Mouse (Mus musculus): Measurements from ENCODE around the gene Pxt1. TPM values are rescaled to one million over a fixed set of nuclear protein-coding genes. Genes with fewer than 3 reads are reported as not detected.

Gene Pxt1
- polyA plus RNA-seq, 1 experiment from 2014 or later: not detected

DNA sequence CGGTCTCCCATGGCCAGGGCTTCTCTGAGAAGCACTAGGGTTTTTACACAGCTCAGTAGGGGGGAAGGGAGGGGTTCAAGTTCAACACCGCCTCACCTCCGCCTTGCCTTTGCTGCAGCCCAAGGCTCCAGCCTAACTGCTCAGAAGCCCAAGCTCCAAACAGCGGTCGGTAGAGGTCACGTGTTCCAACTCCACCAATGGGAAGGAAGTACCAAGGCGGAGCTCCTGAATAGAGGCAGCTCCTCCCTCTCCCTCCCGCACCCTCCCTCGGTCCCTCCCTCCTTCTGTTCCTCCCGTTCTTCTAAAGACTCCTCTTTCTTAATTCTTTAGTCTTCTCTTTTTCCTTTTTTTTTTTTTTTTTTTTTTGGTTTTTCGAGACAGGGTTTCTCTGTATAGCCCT is 1.5 kb downstream of the Pxt1 start:
- Histone ChIP-seq H3K27me3 (no peaks in the 10 kb centered on the region), H3K9ac (no peak overlapping the region), H3K4me2 (replicated peaks) (no peak overlapping the region), H3K36me3 (no peaks in the 10 kb centered on the region), H3K4me3 (no peak overlapping the region), H3K9me3 (replicated peaks) (no peaks in the 10 kb centered on the region), H3K27ac (no peak overlapping the region), H3K4me1 (no peaks in the 10 kb centered on the region)
- WGBS: 66% methylated on average over 10 of the region's 11 CpGs
- ATAC-seq (ENCODE audit: low FRiP score): no peak

DNA sequence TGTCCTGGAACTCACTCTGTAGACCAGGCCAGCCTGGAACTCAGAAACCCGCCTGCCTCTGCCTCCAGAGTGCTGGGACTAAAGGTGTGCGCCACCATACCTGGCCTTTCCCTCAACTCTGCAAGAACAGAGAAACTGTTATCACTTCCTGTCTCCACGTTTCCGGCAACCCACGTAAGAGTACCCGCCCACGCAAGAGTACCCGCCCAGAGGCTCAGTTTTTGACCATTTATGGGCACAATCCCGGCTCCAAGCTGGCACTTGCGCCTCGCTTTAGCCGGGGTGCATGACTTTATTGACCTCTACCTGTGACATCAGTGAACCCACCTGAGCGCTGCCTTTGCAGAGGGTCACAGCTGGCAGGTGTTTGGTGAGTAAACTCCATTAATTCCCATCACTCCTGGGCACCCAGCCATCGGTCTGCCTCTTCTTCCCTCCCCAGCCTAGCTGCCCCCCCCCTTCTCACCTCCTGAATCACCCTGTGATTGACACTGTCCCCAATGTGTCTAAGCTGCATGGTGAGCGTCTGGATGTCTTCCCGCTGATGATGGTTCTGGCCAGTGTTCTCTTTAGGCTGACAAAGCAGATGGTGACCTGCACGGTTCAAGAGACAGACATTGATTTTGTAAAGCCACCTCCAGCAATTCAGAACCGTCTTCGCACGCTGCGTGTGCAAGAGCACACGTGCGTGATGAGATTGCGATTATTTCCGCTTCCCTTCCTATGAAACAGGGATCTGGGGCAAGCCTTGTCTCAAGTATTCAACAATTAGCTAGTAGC is 2.7 kb downstream of the Pxt1 start:
- no peaks in the 10 kb centered on the region for H3K4me1 ChIP-seq

DNA sequence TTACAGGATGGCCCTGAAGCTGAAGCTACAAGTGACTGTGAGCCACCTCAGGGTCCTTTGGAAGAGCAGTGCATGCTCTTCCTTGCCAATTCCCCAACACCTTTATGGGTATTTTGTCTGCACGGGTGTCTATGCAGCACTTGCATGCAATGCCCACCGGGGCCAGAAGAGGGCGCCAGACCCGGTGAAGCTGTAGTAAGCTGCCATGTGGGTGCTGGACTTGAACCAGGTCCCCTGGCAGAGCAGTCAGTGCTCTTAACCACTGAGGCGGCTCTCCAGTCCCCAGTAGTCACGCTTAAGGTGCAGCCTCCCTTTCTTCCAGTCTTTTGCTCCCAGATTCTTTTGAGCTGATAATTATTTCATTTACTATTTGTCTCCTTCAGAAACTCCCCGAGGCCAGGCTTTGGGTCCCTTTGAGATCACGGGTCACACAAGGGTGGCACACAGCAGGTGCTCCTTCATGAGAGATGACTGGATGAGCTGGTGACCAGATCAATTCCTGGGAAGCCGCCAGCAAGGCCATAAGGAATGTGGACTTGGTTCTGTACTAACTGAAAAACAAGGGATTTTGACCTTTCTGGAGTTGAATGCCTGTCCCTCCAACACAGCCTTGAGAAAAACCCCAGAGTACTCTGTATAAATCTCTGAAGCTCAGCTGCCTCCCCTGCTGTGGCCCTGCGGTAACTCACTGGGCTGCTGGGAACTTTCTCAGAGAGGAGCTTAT is 6.9 kb downstream of the Pxt1 start:
- Histone ChIP-seq H3K9ac (no peak overlapping the region), H3K9me3 (replicated peaks) (no peaks in the 10 kb centered on the region), H3K27ac (no peak overlapping the region), H3K36me3 (no peaks in the 10 kb centered on the region), H3K4me3 (no peak overlapping the region), H3K27me3 (no peaks in the 10 kb centered on the region), H3K4me1 (no peaks in the 10 kb centered on the region), H3K4me2 (replicated peaks) (no peak overlapping the region)
- ATAC-seq (ENCODE audit: low FRiP score): no peak
- WGBS: 77% methylated on average over 10 of the region's 10 CpGs

More for the DNA sequence above, 2.7 kb downstream of the Pxt1 start:
- no peaks in the 10 kb centered on the region for H3K36me3 ChIP-seq
- no peak overlapping the region for H3K27ac ChIP-seq
- no peak overlapping the region for H3K4me3 ChIP-seq
- 87% methylated on average over 25 of the region's 25 CpGs for WGBS
- H3K27me3 ChIP-seq: no peaks in the 10 kb centered on the region
- H3K9ac ChIP-seq: no peak overlapping the region
- no peak overlapping the region for H3K4me2 ChIP-seq (replicated peaks)
- H3K9me3 ChIP-seq (replicated peaks): no peaks in the 10 kb centered on the region
- ATAC-seq (ENCODE audit: low FRiP score): no peak

- Histone ChIP-seq H3K27me3 (no peaks in the 10 kb centered on the region), H3K27ac (no peak overlapping the region), H3K4me2 (replicated peaks) (no peak overlapping the region), H3K4me1 (no peaks in the 10 kb centered on the region), H3K36me3 (no peaks in the 10 kb centered on the region), H3K9me3 (replicated peaks) (no peaks in the 10 kb centered on the region), H3K9ac (no peak overlapping the region), H3K4me3 (no peak overlapping the region)
- ATAC-seq (ENCODE audit: low FRiP score): no peak
- WGBS: 95% methylated on average over 7 of the region's 7 CpGs
Observed at GRCm38 (mm10) chr17:28936133-28936532, 7.5 kb downstream of the Pxt1 start.

- Histone ChIP-seq H3K4me2 (replicated peaks) (no peak overlapping the region), H3K27ac (no peak overlapping the region), H3K4me3 (no peak overlapping the region), H3K9ac (no peak overlapping the region), H3K9me3 (replicated peaks) (no peaks in the 10 kb centered on the region), H3K4me1 (peaks cover 10% of the 10 kb centered on the region), H3K36me3 (no peaks in the 10 kb centered on the region), H3K27me3 (no peaks in the 10 kb centered on the region)
- ATAC-seq (ENCODE audit: low FRiP score): no peak
- WGBS: 77% methylated on average over 19 of the region's 19 CpGs
Observed at GRCm38 (mm10) chr17:28934120-28934916, 9.3 kb downstream of the Pxt1 start.

- H3K4me3 ChIP-seq: no peak overlapping the region
- no peak for ATAC-seq (ENCODE audit: low FRiP score)
- H3K36me3 ChIP-seq: no peaks in the 10 kb centered on the region
- WGBS: 88% methylated on average over 4 of the region's 4 CpGs
- H3K27ac ChIP-seq: no peak overlapping the region
- H3K4me2 ChIP-seq (replicated peaks): no peak overlapping the region
- H3K4me1 ChIP-seq: peaks cover 10% of the 10 kb centered on the region
- H3K9me3 ChIP-seq (replicated peaks): 0 out of 2 replicates have a peak, but pooled peaks cover 2% of the 10 kb centered on the region
- no peak overlapping the region for H3K9ac ChIP-seq
- no peaks in the 10 kb centered on the region for H3K27me3 ChIP-seq
Observed at GRCm38 (mm10) chr17:28932274-28932673, 11.4 kb downstream of the Pxt1 start.

GRCm38 (mm10) chr17:28931436-28932211 is 12.0 kb downstream of the Pxt1 start:
- Histone ChIP-seq H3K4me3 (no peak overlapping the region), H3K27ac (peak overlapping the region; percentile 70; the same call in 1 of the 2 replicates), H3K4me2 (replicated peaks) (no peak overlapping the region), H3K9me3 (replicated peaks) (0 out of 2 replicates have a peak, but pooled peaks cover 3% of the 10 kb centered on the region), H3K27me3 (no peaks in the 10 kb centered on the region), H3K36me3 (no peaks in the 10 kb centered on the region), H3K9ac (no peak overlapping the region), H3K4me1 (peaks cover 10% of the 10 kb centered on the region)
- no peak for ATAC-seq (ENCODE audit: low FRiP score)
- 92% methylated on average over 18 of the region's 18 CpGs for WGBS

- no peaks in the 10 kb centered on the region for H3K36me3 ChIP-seq
- 20% methylated on average over 14 of the region's 14 CpGs for WGBS
Observed at GRCm38 (mm10) chr17:28930392-28931074, 13.1 kb downstream of the Pxt1 start.

GRCm38 (mm10) chr17:28929369-28929768 is 14.3 kb downstream of the Pxt1 start:
- Histone ChIP-seq H3K4me1 (peaks cover 13% of the 10 kb centered on the region), H3K27me3 (no peaks in the 10 kb centered on the region), H3K4me3 (no peak overlapping the region), H3K9me3 (replicated peaks) (0 out of 2 replicates have a peak, but pooled peaks cover 3% of the 10 kb centered on the region), H3K9ac (no peak overlapping the region), H3K4me2 (replicated peaks) (no peak overlapping the region), H3K27ac (no peak overlapping the region), H3K36me3 (no peaks in the 10 kb centered on the region)
- WGBS: 96% methylated on average over 4 of the region's 4 CpGs
- no peak for ATAC-seq (ENCODE audit: low FRiP score)

More at GRCm38 (mm10) chr17:28930392-28931074, 13.1 kb downstream of the Pxt1 start:
- ATAC-seq (ENCODE audit: low FRiP score): peak; percentile 89
- Histone ChIP-seq H3K4me3 (no peak overlapping the region), H3K27me3 (no peaks in the 10 kb centered on the region), H3K4me1 (peaks cover 13% of the 10 kb centered on the region), H3K9ac (no peak overlapping the region), H3K4me2 (replicated peaks) (0 out of 2 replicates have a peak overlapping the region, but pooled peaks have one; percentile 1), H3K27ac (peak overlapping the region; percentile 70), H3K9me3 (replicated peaks) (0 out of 2 replicates have a peak, but pooled peaks cover 3% of the 10 kb centered on the region)

DNA sequence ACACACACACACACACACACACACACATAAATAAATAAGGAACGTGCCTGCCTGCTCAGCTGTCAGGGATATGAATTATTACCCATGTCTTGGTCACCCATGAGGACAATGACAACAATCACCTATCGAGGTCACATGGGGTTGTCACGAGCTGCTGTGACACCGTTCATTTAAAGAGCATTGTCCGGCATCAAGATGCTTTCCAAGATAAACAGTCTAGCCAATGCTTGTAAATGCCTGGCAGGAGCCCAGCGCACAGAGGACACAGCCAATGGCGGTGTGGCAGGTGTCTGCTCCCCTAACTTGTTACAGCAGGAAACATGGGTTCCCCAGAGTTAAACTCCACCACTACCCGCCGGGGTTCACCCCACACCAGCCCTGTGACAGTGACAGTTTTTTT is 15.6 kb downstream of the Pxt1 start:
- Histone ChIP-seq H3K27me3 (no peaks in the 10 kb centered on the region), H3K9me3 (replicated peaks) (0 out of 2 replicates have a peak, but pooled peaks cover 3% of the 10 kb centered on the region), H3K9ac (no peak overlapping the region), H3K36me3 (no peaks in the 10 kb centered on the region), H3K4me3 (no peak overlapping the region), H3K4me1 (peaks cover 13% of the 10 kb centered on the region), H3K27ac (no peak overlapping the region), H3K4me2 (replicated peaks) (no peak overlapping the region)
- WGBS: 83% methylated on average over 9 of the region's 9 CpGs
- no peak for ATAC-seq (ENCODE audit: low FRiP score)
